Mouse (Mus musculus) brown adipose tissue, adult 24 weeks (tissue): ENCODE measurements around the gene Olfr776. TPM values are rescaled to one million over a fixed set of nuclear protein-coding genes. Genes with fewer than 3 reads are reported as not detected.
"Not testable (repeated sequence)": the region's sequence is repeated elsewhere in the genome, so short reads cannot be mapped to it uniquely, and the experiment has no call there.

ENCODE experiments used
- H3K27ac ChIP-seq: fragments of 200-500 bp; replicated peaks from 2 replicates; pipeline ENCODE4 v1.5.1; 2012; ENCODE audit warnings: low read depth, mild to moderate bottlenecking, low read length
- H3K4me1 ChIP-seq: fragments of 200-500 bp; 2 replicates; pipeline ENCODE4 v1.6.1; 2012; ENCODE audit warnings: low read length, mixed read lengths; ENCODE audit not compliant: control insufficient read depth, insufficient read depth, insufficient read length
- H3K4me3 ChIP-seq: fragments of 200-500 bp; 2 replicates; pipeline ENCODE4 v1.5.1; 2012; ENCODE audit warnings: low read depth, mild to moderate bottlenecking, low read length, moderate library complexity; ENCODE audit not compliant: insufficient read depth
- polyA plus RNA-seq: library from polyadenylated mRNA; stranded (reverse); fragments of >200 nt; gene quantifications from 2 replicates; pipeline ENCODE4 v1.2.4, GENCODE M21; 2012; ENCODE audit not compliant: missing spikeins, insufficient read depth, insufficient read length

The Olfr776 gene
- polyA plus RNA-seq = not detected in 2 replicates

- no peak within 1 kb of the TSS for H3K4me3 ChIP-seq
- no peak within 1 kb of the TSS for H3K27ac ChIP-seq
- H3K4me1 ChIP-seq = no peaks in the 10 kb centered on the region
These were observed at the start of gene Olfr776 for GRCm38 (mm10) chr10:129258827-129259226. Gene Olfr776, plus strand, starts transcription at chr10:129259127.

GRCm38 (mm10) chr10:129230737-129231136 lies 28.2 kb upstream of the Olfr776 start:
- Histone ChIP-seq H3K27ac (no peak overlapping the region), H3K4me3 (no peak overlapping the region), H3K4me1 (no peaks in the 10 kb centered on the region)

- Histone ChIP-seq H3K27ac (no peak within 1 kb of the TSS), H3K4me1 (no peaks in the 10 kb centered on the region), H3K4me3 (no peak within 1 kb of the TSS)
These were observed 23.0 kb upstream of the Olfr776 start, which contains the start of gene Olfr774 for GRCm38 (mm10) chr10:129235904-129236303. Gene Olfr774, plus strand, starts transcription at chr10:129236204.

- H3K4me1 ChIP-seq = no peaks in the 10 kb centered on the region
- no peak within 1 kb of the TSS for H3K27ac ChIP-seq
- no peak within 1 kb of the TSS for H3K4me3 ChIP-seq
These were observed 10.8 kb upstream of the Olfr776 start, which contains the start of gene Olfr775 for GRCm38 (mm10) chr10:129248112-129248511. Gene Olfr775, plus strand, starts transcription at chr10:129248412.

- no peaks in the 10 kb centered on the region for H3K4me1 ChIP-seq
- no peak within 1 kb of the TSS for H3K27ac ChIP-seq
- H3K4me3 ChIP-seq = no peak within 1 kb of the TSS
These were observed 12.2 kb downstream of the Olfr776 start, which contains the start of gene Olfr777 for GRCm38 (mm10) chr10:129271081-129271535. Gene Olfr777, minus strand, starts transcription at chr10:129271485.

- not testable (repeated sequence) for H3K4me3 ChIP-seq, H3K27ac ChIP-seq, H3K4me1 ChIP-seq
These were observed 54.0 kb downstream of the Olfr776 start for GRCm38 (mm10) chr10:129312973-129313372.

GRCm38 (mm10) chr10:129313521-129313920 lies 54.6 kb downstream of the Olfr776 start:
- not testable (repeated sequence) for H3K4me3 ChIP-seq, H3K27ac ChIP-seq, H3K4me1 ChIP-seq

Other genes starting within 250 kb of the Olfr776 start
- gene Olfr763, start 248.3 kb upstream of the Olfr776 start, polyA plus RNA-seq = not detected in 2 replicates
- gene Olfr764-ps1, start 219.2 kb upstream of the Olfr776 start, polyA plus RNA-seq = not detected in 2 replicates
- gene Olfr765, start 209.1 kb upstream of the Olfr776 start, polyA plus RNA-seq = not detected in 2 replicates
- not detected in 2 replicates for gene Olfr766-ps1, start 190.2 kb upstream of the Olfr776 start, polyA plus RNA-seq
- gene Olfr767, start 176.2 kb upstream of the Olfr776 start, polyA plus RNA-seq = not detected in 2 replicates
- not detected in 2 replicates for gene Olfr768, start 159.8 kb upstream of the Olfr776 start, polyA plus RNA-seq
- not detected in 2 replicates for gene Olfr769, start 141.3 kb upstream of the Olfr776 start, polyA plus RNA-seq
- gene Olfr770, start 120.1 kb upstream of the Olfr776 start, polyA plus RNA-seq = not detected in 2 replicates
- not detected in 2 replicates for gene Olfr771, start 94.4 kb upstream of the Olfr776 start, polyA plus RNA-seq
- gene Olfr772, start 81.2 kb upstream of the Olfr776 start, polyA plus RNA-seq = not detected in 2 replicates
- not detected in 2 replicates for gene Olfr773, start 71.7 kb upstream of the Olfr776 start, polyA plus RNA-seq
- gene Olfr774, start 22.9 kb upstream of the Olfr776 start, polyA plus RNA-seq = not detected in 2 replicates
- not detected in 2 replicates for gene Olfr775, start 10.7 kb upstream of the Olfr776 start, polyA plus RNA-seq
- not detected in 2 replicates for gene Olfr777, start 12.4 kb downstream of the Olfr776 start, polyA plus RNA-seq
- not detected in 2 replicates for gene Olfr780, start 59.0 kb downstream of the Olfr776 start, polyA plus RNA-seq
- not detected in 2 replicates for gene Olfr781, start 69.7 kb downstream of the Olfr776 start, polyA plus RNA-seq
- gene Olfr782, start 89.7 kb downstream of the Olfr776 start, polyA plus RNA-seq = not detected in 2 replicates
- gene Olfr784, start 125.0 kb downstream of the Olfr776 start, polyA plus RNA-seq = not detected in 2 replicates
- not detected in 2 replicates for gene Olfr785, start 146.3 kb downstream of the Olfr776 start, polyA plus RNA-seq
- not detected in 2 replicates for gene Olfr786, start 168.2 kb downstream of the Olfr776 start, polyA plus RNA-seq
- gene Olfr787, start 202.7 kb downstream of the Olfr776 start, polyA plus RNA-seq = not detected in 2 replicates
- not detected in 2 replicates for gene Olfr788, start 211.9 kb downstream of the Olfr776 start, polyA plus RNA-seq
- not detected in 2 replicates for gene Olfr789, start 225.6 kb downstream of the Olfr776 start, polyA plus RNA-seq
- not detected in 2 replicates for gene Olfr790, start 239.4 kb downstream of the Olfr776 start, polyA plus RNA-seq